Mouse (Mus musculus) liver, embryonic 12.5 days (tissue): ENCODE data around the gene Olfr1371. TPM values are rescaled to one million over a fixed set of nuclear protein-coding genes. Genes with fewer than 3 reads are reported as not detected.

Source experiments
- ATAC-seq: fragments of 200-750 bp; cut with Nextera tagmentation; 2 replicates; pipeline ENCODE4 v1.8.0; 2017; ENCODE audit warnings: moderate number of reproducible peaks, mild to moderate bottlenecking, moderate library complexity
- H3K27ac ChIP-seq: fragments of 300-500 bp; sonication (generic); 2 replicates; pipeline ENCODE4 v1.5.1; 2016; ENCODE audit warnings: mild to moderate bottlenecking
- H3K27me3 ChIP-seq: fragments of 300-500 bp; sonication (generic); replicated peaks from 2 replicates; pipeline ENCODE4 v1.6.1; 2016; ENCODE audit warnings: mild to moderate bottlenecking, moderate library complexity
- H3K36me3 ChIP-seq: fragments of 300-500 bp; sonication (generic); 2 replicates; pipeline ENCODE4 v1.6.1; 2016; ENCODE audit warnings: mild to moderate bottlenecking, moderate library complexity
- H3K4me1 ChIP-seq: fragments of 300-500 bp; sonication (generic); 2 replicates; pipeline ENCODE4 v1.6.1; 2016
- H3K4me2 ChIP-seq: fragments of 300-500 bp; sonication (generic); 2 replicates; pipeline ENCODE4 v1.6.1; 2016; ENCODE audit warnings: mild to moderate bottlenecking, moderate library complexity
- H3K4me3 ChIP-seq: fragments of 300-500 bp; sonication (generic); 2 replicates; pipeline ENCODE4 v1.5.1; 2016; ENCODE audit warnings: mild to moderate bottlenecking, moderate library complexity
- H3K9ac ChIP-seq: fragments of 300-500 bp; sonication (generic); 2 replicates; pipeline ENCODE4 v1.6.1; 2016; ENCODE audit warnings: mild to moderate bottlenecking, moderate library complexity
- H3K9me3 ChIP-seq: fragments of 300-500 bp; sonication (generic); replicated peaks from 2 replicates; pipeline ENCODE4 v1.6.1; 2016; ENCODE audit warnings: mild to moderate bottlenecking, moderate library complexity
- WGBS: fragments of 180-500 bp; shearing (Covaris S2); methylation state at CpG from one replicate; pipeline ENCODE4 v1.1.7; 2016; ENCODE audit not compliant: insufficient replicate concordance; 5-methylcytosine and 5-hydroxymethylcytosine counted together
- polyA plus RNA-seq: library from polyadenylated mRNA; unstranded; fragments of >200 nt; fragmentation: Nextera tagmentation; extraction: Ambion mirVana; gene quantifications from 2 replicates; pipeline ENCODE4 v1.2.1, GENCODE M21; 2016

Gene Olfr1371
- polyA plus RNA-seq, 1 experiment from 2014 or later = not detected

DNA sequence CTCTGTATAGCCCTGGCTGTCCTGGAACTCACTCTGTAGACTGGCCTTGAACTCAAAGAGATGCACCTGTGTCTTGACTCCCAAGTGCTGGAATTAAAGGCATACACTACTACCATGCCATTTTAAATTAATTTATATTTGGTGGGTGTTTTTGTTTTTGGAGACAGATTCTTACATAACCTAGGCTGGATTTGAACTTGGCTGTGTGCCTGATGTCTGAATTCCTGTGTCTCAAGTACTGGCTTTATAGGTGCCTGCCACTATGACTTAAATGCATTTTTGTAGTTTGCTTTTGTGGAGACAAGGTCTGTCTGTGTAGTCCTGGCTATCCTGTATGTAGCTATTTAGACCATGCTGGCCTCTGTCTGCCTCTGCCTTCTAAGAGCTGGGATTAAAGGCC, 20.7 kb upstream of the Olfr1371 start:
- Histone ChIP-seq H3K9me3 (no peaks in the 10 kb centered on the region), H3K4me2 (peak overlapping the region; percentile 80), H3K9ac (no peak overlapping the region), H3K4me3 (no peak overlapping the region), H3K27me3 (no peaks in the 10 kb centered on the region), H3K27ac (no peak overlapping the region), H3K4me1 (peaks cover 33% of the 10 kb centered on the region), H3K36me3 (peaks cover 43% of the 10 kb centered on the region)
- ATAC-seq = no peak

- H3K27me3 ChIP-seq = no peaks in the 10 kb centered on the region
- H3K9me3 ChIP-seq = no peaks in the 10 kb centered on the region
- peak overlapping the region; percentile 97 for H3K4me3 ChIP-seq
- 81% methylated on average over 1 of the region's 1 CpGs for WGBS
- H3K4me1 ChIP-seq = peaks cover 33% of the 10 kb centered on the region
- peak overlapping the region; percentile 80 for H3K4me2 ChIP-seq
- H3K9ac ChIP-seq = peak overlapping the region; percentile 99
- ATAC-seq = no peak
- H3K27ac ChIP-seq = no peak overlapping the region
- H3K36me3 ChIP-seq = peaks cover 37% of the 10 kb centered on the region
These were observed 20.1 kb upstream of the Olfr1371 start for GRCm38 (mm10) chr11:52233906-52234305.

GRCm38 (mm10) chr11:52233043-52233653, 19.4 kb upstream of the Olfr1371 start:
- Histone ChIP-seq H3K36me3 (peaks cover 29% of the 10 kb centered on the region), H3K9ac (peak overlapping the region; percentile 99), H3K27ac (0 out of 2 replicates have a peak overlapping the region, but pooled peaks have one; percentile 27), H3K9me3 (no peaks in the 10 kb centered on the region), H3K4me1 (peaks cover 33% of the 10 kb centered on the region), H3K4me2 (peak overlapping the region; percentile 80), H3K4me3 (peak overlapping the region; percentile 97), H3K27me3 (no peaks in the 10 kb centered on the region)
- no peak for ATAC-seq
- WGBS = 23% methylated on average over 3 of the region's 3 CpGs

- H3K9me3 ChIP-seq = no peaks in the 10 kb centered on the region
- under 1% methylated on average over 86 of the region's 87 CpGs for WGBS
These were observed 18.1 kb upstream of the Olfr1371 start, which contains the start of gene Skp1a for GRCm38 (mm10) chr11:52231606-52232541. TSS of gene Skp1a (plus strand) at chr11:52231995.

GRCm38 (mm10) chr11:52230694-52231093, 16.9 kb upstream of the Olfr1371 start:
- Histone ChIP-seq H3K27ac (peak overlapping the region; percentile 94), H3K9me3 (no peaks in the 10 kb centered on the region), H3K4me1 (peaks cover 31% of the 10 kb centered on the region), H3K36me3 (peaks cover 5% of the 10 kb centered on the region), H3K9ac (peak overlapping the region; percentile 99), H3K4me2 (peak overlapping the region; percentile 80), H3K4me3 (peak overlapping the region; percentile 97), H3K27me3 (no peaks in the 10 kb centered on the region)
- no peak for ATAC-seq
- 54% methylated on average over 5 of the region's 5 CpGs for WGBS

More at GRCm38 (mm10) chr11:52231606-52232541, 18.1 kb upstream of the Olfr1371 start, which contains the start of gene Skp1a:
- H3K27me3 ChIP-seq = no peaks in the 10 kb centered on the region
- ATAC-seq = peak; percentile 87
- peak within 1 kb of the TSS; percentile 80 for H3K4me2 ChIP-seq
- H3K27ac ChIP-seq = peak within 1 kb of the TSS; percentile 94
- peaks cover 33% of the 10 kb centered on the region for H3K4me1 ChIP-seq
- H3K36me3 ChIP-seq = peaks cover 16% of the 10 kb centered on the region
- peak within 1 kb of the TSS; percentile 97 for H3K4me3 ChIP-seq
- peak within 1 kb of the TSS; percentile 99 for H3K9ac ChIP-seq

GRCm38 (mm10) chr11:52228722-52229448, 15.1 kb upstream of the Olfr1371 start:
- H3K4me1 ChIP-seq = peaks cover 23% of the 10 kb centered on the region
- H3K9ac ChIP-seq = no peak overlapping the region
- no peaks in the 10 kb centered on the region for H3K9me3 ChIP-seq
- no peaks in the 10 kb centered on the region for H3K36me3 ChIP-seq
- H3K4me3 ChIP-seq = no peak overlapping the region
- 78% methylated on average over 7 of the region's 7 CpGs for WGBS
- H3K27ac ChIP-seq = no peak overlapping the region
- no peak overlapping the region for H3K4me2 ChIP-seq
- no peak for ATAC-seq
- peaks cover 13% of the 10 kb centered on the region for H3K27me3 ChIP-seq

GRCm38 (mm10) chr11:52227466-52228226, 13.9 kb upstream of the Olfr1371 start:
- Histone ChIP-seq H3K4me1 (peaks cover 17% of the 10 kb centered on the region), H3K36me3 (no peaks in the 10 kb centered on the region), H3K4me3 (no peak overlapping the region), H3K27me3 (peaks cover 17% of the 10 kb centered on the region), H3K27ac (no peak overlapping the region), H3K9ac (no peak overlapping the region), H3K9me3 (no peaks in the 10 kb centered on the region), H3K4me2 (no peak overlapping the region)
- ATAC-seq = no peak
- 72% methylated on average over 13 of the region's 13 CpGs for WGBS

GRCm38 (mm10) chr11:52227053-52227452, 13.3 kb upstream of the Olfr1371 start:
- Histone ChIP-seq H3K4me3 (no peak overlapping the region), H3K36me3 (no peaks in the 10 kb centered on the region), H3K9me3 (no peaks in the 10 kb centered on the region), H3K27me3 (peaks cover 17% of the 10 kb centered on the region), H3K27ac (no peak overlapping the region), H3K9ac (no peak overlapping the region), H3K4me1 (peaks cover 17% of the 10 kb centered on the region), H3K4me2 (no peak overlapping the region)
- no peak for ATAC-seq
- 72% methylated on average over 3 of the region's 3 CpGs for WGBS

DNA sequence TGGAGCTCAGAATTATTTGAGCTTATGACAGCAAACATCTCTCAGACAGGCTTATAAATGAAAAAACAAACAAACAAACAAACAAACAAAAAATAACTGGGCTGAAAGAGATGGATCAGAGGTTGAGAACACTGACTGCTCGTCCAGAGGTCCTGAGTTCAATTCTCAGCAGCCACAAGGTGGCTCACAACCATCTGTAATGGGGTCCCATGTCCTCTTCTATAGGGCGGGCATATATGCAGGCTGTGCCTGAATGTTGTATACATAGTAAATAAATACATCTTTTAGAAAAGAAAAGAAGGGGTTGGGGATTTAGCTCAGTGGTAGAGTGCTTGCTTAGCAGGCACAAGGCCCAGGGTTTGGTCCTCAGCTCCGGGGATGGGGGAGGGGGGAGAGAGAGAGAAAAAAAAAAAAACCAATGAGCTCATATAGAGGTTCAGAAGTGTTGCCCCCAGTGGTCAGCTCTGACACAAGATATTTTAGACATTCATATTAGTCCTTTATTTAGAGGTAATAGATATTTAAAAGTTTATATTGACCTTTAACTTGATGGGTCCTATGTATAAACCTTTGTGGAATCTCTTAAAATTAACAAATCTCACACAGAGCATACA, 12.3 kb upstream of the Olfr1371 start:
- H3K9me3 ChIP-seq = no peaks in the 10 kb centered on the region
- no peak overlapping the region for H3K4me3 ChIP-seq
- no peak overlapping the region for H3K27ac ChIP-seq
- no peak overlapping the region for H3K4me2 ChIP-seq
- peaks cover 17% of the 10 kb centered on the region for H3K27me3 ChIP-seq
- 42% methylated on average over 3 of the region's 3 CpGs for WGBS
- H3K36me3 ChIP-seq = no peaks in the 10 kb centered on the region
- H3K4me1 ChIP-seq = peaks cover 16% of the 10 kb centered on the region
- ATAC-seq = no peak
- H3K9ac ChIP-seq = no peak overlapping the region

GRCm38 (mm10) chr11:52223968-52224682, 10.3 kb upstream of the Olfr1371 start:
- no peaks in the 10 kb centered on the region for H3K36me3 ChIP-seq
- H3K9me3 ChIP-seq = no peaks in the 10 kb centered on the region
- no peak overlapping the region for H3K9ac ChIP-seq
- ATAC-seq = peak; percentile 30; the same call in 1 of the 2 replicates
- peaks cover 23% of the 10 kb centered on the region for H3K27me3 ChIP-seq
- H3K4me3 ChIP-seq = 0 out of 2 replicates have a peak overlapping the region, but pooled peaks have one; percentile 14
- H3K4me1 ChIP-seq = peaks cover 6% of the 10 kb centered on the region; the same call in 1 of the 2 replicates
- no peak overlapping the region for H3K27ac ChIP-seq
- H3K4me2 ChIP-seq = peak overlapping the region; percentile 40
- 13% methylated on average over 19 of the region's 19 CpGs for WGBS
